Mouse (Mus musculus): ENCODE data around the gene Trpv2.

Gene Trpv2

GRCm38 (mm10) chr11:62643681-62644363 is 69.5 kb downstream of the Trpv2 start:
- in situ Hi-C loops (cut with MboI; ENCODE audit: unreplicated experiment in 2 of 2): no loop called here

- in situ Hi-C loops (cut with MboI; ENCODE audit: unreplicated experiment in 2 of 2): loop anchor here in 1 of 2 experiments (5.0 kb wide), 1 partner anchor 32 kb away; no protein-coding TSS in a partner anchor
These were observed 70.5 kb downstream of the Trpv2 start for GRCm38 (mm10) chr11:62644602-62645336.

GRCm38 (mm10) chr11:62645337-62645675 is 71.0 kb downstream of the Trpv2 start:
- in situ Hi-C loops (cut with MboI; ENCODE audit: unreplicated experiment in 2 of 2): loop anchor here in 1 of 2 experiments (5.0 kb wide), 1 partner anchor 33 kb away; no protein-coding TSS in a partner anchor

- in situ Hi-C loops (cut with MboI; ENCODE audit: unreplicated experiment in 2 of 2): loop anchor here in 1 of 2 experiments (5.0 kb wide), 1 partner anchor 34 kb away; no protein-coding TSS in a partner anchor
These were observed 71.6 kb downstream of the Trpv2 start for GRCm38 (mm10) chr11:62645732-62646494.

- in situ Hi-C loops (cut with MboI; ENCODE audit: unreplicated experiment in 2 of 2): loop anchor here in 1 of 2 experiments (5.0 kb wide), 1 partner anchor 34 kb away; no protein-coding TSS in a partner anchor
These were observed 72.2 kb downstream of the Trpv2 start for GRCm38 (mm10) chr11:62646495-62646843.

- in situ Hi-C loops (cut with MboI; ENCODE audit: unreplicated experiment in 2 of 2): loop anchor here in 1 of 2 experiments (5.0 kb wide), 1 partner anchor 35 kb away; no protein-coding TSS in a partner anchor
These were observed 72.8 kb downstream of the Trpv2 start for GRCm38 (mm10) chr11:62646958-62647515.

GRCm38 (mm10) chr11:62647661-62648590 is 73.6 kb downstream of the Trpv2 start, which contains the start of gene Lrrc75a:
Gene Lrrc75a, minus strand, starts transcription at chr11:62648523.
- in situ Hi-C loops (cut with MboI; ENCODE audit: unreplicated experiment in 2 of 2): loop anchor here in 1 of 2 experiments (5.0 kb wide), 1 partner anchor 36 kb away; no protein-coding TSS in a partner anchor

GRCm38 (mm10) chr11:62648591-62649391 is 74.5 kb downstream of the Trpv2 start, which contains the start of gene Mmgt2:
Gene Mmgt2, plus strand, starts transcription at chr11:62648664.
- in situ Hi-C loops (cut with MboI; ENCODE audit: unreplicated experiment in 2 of 2): loop anchor here in 1 of 2 experiments (5.0 kb wide), 1 partner anchor 36 kb away; no protein-coding TSS in a partner anchor

GRCm38 (mm10) chr11:62649803-62650202 is 75.5 kb downstream of the Trpv2 start:
- in situ Hi-C loops (cut with MboI; ENCODE audit: unreplicated experiment in 2 of 2): loop anchor here in 1 of 2 experiments (5.0 kb wide), 1 partner anchor 38 kb away; no protein-coding TSS in a partner anchor

All from v-Abl transformed pro-B cells (cell line).